Mouse (Mus musculus) hindbrain, embryonic 14.5 days (tissue): ENCODE measurements at regions not wholly inside any gene's neighbourhood (a gene's known extent, or its start where the extent isn't known, plus 50 kb on each side); places are given as distances from the start of the nearest gene placed in this dataset.

Experiments
- ATAC-seq: fragments of 200-750 bp; cut with Nextera tagmentation; 2 replicates; pipeline ENCODE4 v1.8.0; 2017; ENCODE audit warnings: moderate number of reproducible peaks, mild to moderate bottlenecking, moderate TSS enrichment, moderate library complexity; ENCODE audit not compliant: low FRiP score
- DNase-seq: peaks from one replicate; pipeline ENCODE4 v3.0.0-alpha.2; 2015; ENCODE audit warnings: low spot score
- H3K27ac ChIP-seq: fragments of 300-500 bp; sonication (generic); 2 replicates; pipeline ENCODE4 v1.5.1; 2014; ENCODE audit warnings: mild to moderate bottlenecking, moderate library complexity
- H3K27me3 ChIP-seq: fragments of 300-500 bp; sonication (generic); 2 replicates; pipeline ENCODE4 v1.6.1; 2014; ENCODE audit warnings: mild to moderate bottlenecking, low read length, mixed read lengths; ENCODE audit not compliant: control insufficient read depth, insufficient read depth
- H3K36me3 ChIP-seq: fragments of 300-500 bp; sonication (generic); replicated peaks from 2 replicates; pipeline ENCODE4 v1.6.1; 2014; ENCODE audit not compliant: control insufficient read depth, insufficient read depth
- H3K4me1 ChIP-seq: fragments of 300-500 bp; sonication (generic); replicated peaks from 2 replicates; pipeline ENCODE4 v1.6.1; 2014; ENCODE audit warnings: antibody characterized with exemption, low read length, mixed read lengths; ENCODE audit not compliant: control insufficient read depth, insufficient read depth
- H3K4me2 ChIP-seq: fragments of 300-500 bp; sonication (generic); replicated peaks from 2 replicates; pipeline ENCODE4 v1.6.1; 2014; ENCODE audit warnings: mild to moderate bottlenecking, moderate library complexity
- H3K4me3 ChIP-seq: fragments of 300-500 bp; sonication (generic); replicated peaks from 2 replicates; pipeline ENCODE4 v1.5.1; 2014; ENCODE audit warnings: mild to moderate bottlenecking, low read length
- H3K9ac ChIP-seq: fragments of 300-500 bp; sonication (generic); 2 replicates; pipeline ENCODE4 v1.6.1; 2014
- H3K9me3 ChIP-seq: fragments of 300-500 bp; sonication (generic); 2 replicates; pipeline ENCODE4 v1.6.1; 2016; ENCODE audit warnings: low read length; ENCODE audit not compliant: control insufficient read depth
- WGBS: fragments of 180-500 bp; shearing (Covaris S2); extraction: QIAGEN DNeasy Blood & Tissue Kit; methylation state at CpG from one replicate; pipeline ENCODE4 v1.1.7; 2014; 5-methylcytosine and 5-hydroxymethylcytosine counted together

- no peaks in the 10 kb centered on the region for H3K27me3 ChIP-seq
- H3K36me3 ChIP-seq, result no peaks in the 10 kb centered on the region
- 39% methylated on average over 3 of the region's 3 CpGs for WGBS
- DNase-seq, result no peak
- no peaks in the 10 kb centered on the region for H3K9me3 ChIP-seq
- H3K4me1 ChIP-seq, result no peaks in the 10 kb centered on the region
- H3K9ac ChIP-seq, result no peak overlapping the region
- no peak for ATAC-seq
- H3K4me2 ChIP-seq, result no peak overlapping the region
- H3K4me3 ChIP-seq, result no peak overlapping the region
- no peak overlapping the region for H3K27ac ChIP-seq
Observed at GRCm38 (mm10) chr5:15773839-15774238, 59.8 kb upstream of the Speer4c start.

GRCm38 (mm10) chr5:15774567-15774966 lies 60.5 kb upstream of the Speer4c start:
- H3K4me1 ChIP-seq, result no peaks in the 10 kb centered on the region
- no peak overlapping the region for H3K9ac ChIP-seq
- H3K36me3 ChIP-seq, result no peaks in the 10 kb centered on the region
- H3K27ac ChIP-seq, result no peak overlapping the region
- 15% methylated on average over 3 of the region's 3 CpGs for WGBS
- H3K27me3 ChIP-seq, result no peaks in the 10 kb centered on the region
- H3K9me3 ChIP-seq, result no peaks in the 10 kb centered on the region
- no peak for ATAC-seq
- DNase-seq, result no peak
- no peak overlapping the region for H3K4me3 ChIP-seq
- H3K4me2 ChIP-seq, result no peak overlapping the region

- no peaks in the 10 kb centered on the region for H3K9me3 ChIP-seq
- H3K27me3 ChIP-seq, result no peaks in the 10 kb centered on the region
- WGBS, result 89% methylated on average over 3 of the region's 3 CpGs
- DNase-seq (no peak), ATAC-seq (no peak)
- no peaks in the 10 kb centered on the region for H3K36me3 ChIP-seq
- no peak overlapping the region for H3K27ac ChIP-seq
- H3K4me3 ChIP-seq, result no peak overlapping the region
- H3K9ac ChIP-seq, result no peak overlapping the region
- no peaks in the 10 kb centered on the region for H3K4me1 ChIP-seq
- no peak overlapping the region for H3K4me2 ChIP-seq
Observed at GRCm38 (mm10) chr5:15776106-15776505, 62.0 kb upstream of the Speer4c start.

GRCm38 (mm10) chr5:15803583-15803982 lies 89.5 kb upstream of the Speer4c start:
- ATAC-seq (no peak), DNase-seq (no peak)
- Histone ChIP-seq H3K9me3 (no peaks in the 10 kb centered on the region), H3K4me2 (no peak overlapping the region), H3K4me3 (no peak overlapping the region), H3K9ac (no peak overlapping the region), H3K27ac (no peak overlapping the region), H3K4me1 (no peaks in the 10 kb centered on the region), H3K27me3 (no peaks in the 10 kb centered on the region), H3K36me3 (no peaks in the 10 kb centered on the region)
- WGBS, result 75% methylated on average over 5 of the region's 5 CpGs

GRCm38 (mm10) chr5:15816864-15817263 lies 102.8 kb upstream of the Speer4c start:
- Histone ChIP-seq H3K27ac (no peak overlapping the region), H3K9me3 (no peaks in the 10 kb centered on the region), H3K9ac (no peak overlapping the region), H3K4me2 (no peak overlapping the region), H3K4me1 (0 out of 2 replicates have a peak, but pooled peaks cover 3% of the 10 kb centered on the region), H3K27me3 (no peaks in the 10 kb centered on the region), H3K4me3 (no peak overlapping the region), H3K36me3 (no peaks in the 10 kb centered on the region)
- no peak for ATAC-seq
- no peak for DNase-seq
- WGBS, result 44% methylated on average over 3 of the region's 3 CpGs

GRCm38 (mm10) chr5:15817366-15817765 lies 103.3 kb upstream of the Speer4c start:
- no peaks in the 10 kb centered on the region for H3K36me3 ChIP-seq
- no peak for DNase-seq
- 0 out of 2 replicates have a peak, but pooled peaks cover 3% of the 10 kb centered on the region for H3K4me1 ChIP-seq
- ATAC-seq, result no peak
- H3K4me3 ChIP-seq, result no peak overlapping the region
- H3K9ac ChIP-seq, result no peak overlapping the region
- H3K27me3 ChIP-seq, result no peaks in the 10 kb centered on the region
- no peak overlapping the region for H3K4me2 ChIP-seq
- 13% methylated on average over 3 of the region's 3 CpGs for WGBS
- H3K27ac ChIP-seq, result no peak overlapping the region
- no peaks in the 10 kb centered on the region for H3K9me3 ChIP-seq

GRCm38 (mm10) chr5:15822989-15823388 lies 108.9 kb upstream of the Speer4c start:
- no peaks in the 10 kb centered on the region for H3K27me3 ChIP-seq
- no peak overlapping the region for H3K27ac ChIP-seq
- H3K4me2 ChIP-seq, result no peak overlapping the region
- WGBS, result 88% methylated on average over 3 of the region's 3 CpGs
- H3K4me1 ChIP-seq, result no peaks in the 10 kb centered on the region
- no peaks in the 10 kb centered on the region for H3K9me3 ChIP-seq
- no peaks in the 10 kb centered on the region for H3K36me3 ChIP-seq
- H3K4me3 ChIP-seq, result no peak overlapping the region
- ATAC-seq, result no peak
- no peak overlapping the region for H3K9ac ChIP-seq
- DNase-seq, result no peak

- no peak overlapping the region for H3K27ac ChIP-seq
- no peaks in the 10 kb centered on the region for H3K4me1 ChIP-seq
- H3K4me2 ChIP-seq, result no peak overlapping the region
- no peaks in the 10 kb centered on the region for H3K27me3 ChIP-seq
- H3K4me3 ChIP-seq, result no peak overlapping the region
- no peak overlapping the region for H3K9ac ChIP-seq
- ATAC-seq, result no peak
- H3K9me3 ChIP-seq, result no peaks in the 10 kb centered on the region
- 71% methylated on average over 1 of the region's 1 CpGs for whole genome bisulfite sequencing
- DNase-seq, result no peak
- no peaks in the 10 kb centered on the region for H3K36me3 ChIP-seq
Observed at GRCm38 (mm10) chr5:15831527-15831926, 103.0 kb upstream of the Cacna2d1 start.

GRCm38 (mm10) chr5:15832338-15832737 lies 102.2 kb upstream of the Cacna2d1 start:
- H3K9me3 ChIP-seq, result no peaks in the 10 kb centered on the region
- no peak overlapping the region for H3K4me2 ChIP-seq
- no peaks in the 10 kb centered on the region for H3K27me3 ChIP-seq
- no peak overlapping the region for H3K4me3 ChIP-seq
- no peak overlapping the region for H3K9ac ChIP-seq
- H3K4me1 ChIP-seq, result no peaks in the 10 kb centered on the region
- H3K27ac ChIP-seq, result no peak overlapping the region
- no peaks in the 10 kb centered on the region for H3K36me3 ChIP-seq
- ATAC-seq, result no peak
- WGBS, result 73% methylated on average over 1 of the region's 1 CpGs
- no peak for DNase-seq
